Mouse (Mus musculus): ENCODE results near the gene Slc39a11.

Slc39a11 gene

DNA sequence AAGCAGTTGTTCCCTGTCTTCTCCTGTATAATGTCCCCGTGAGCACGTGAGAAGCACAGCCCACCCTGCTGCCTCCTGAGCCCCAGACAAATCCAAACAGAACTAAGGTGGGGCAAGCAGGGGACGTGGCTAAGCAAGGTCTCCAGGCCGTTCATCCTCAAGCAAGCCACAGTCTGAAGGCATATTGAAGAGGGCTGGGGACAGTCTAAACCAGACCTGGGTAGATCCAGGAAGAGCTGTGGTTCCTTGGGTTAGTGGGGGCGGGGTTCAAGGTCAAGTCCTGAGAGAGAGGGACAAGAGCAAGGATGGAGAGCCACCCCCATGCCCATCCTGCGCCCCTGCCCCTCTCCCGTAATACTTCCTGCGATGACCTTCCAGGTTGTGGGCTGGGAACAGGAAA, 452.3 kb downstream of the Slc39a11 start:
- no peak for DNase-seq (ENCODE audit: low read depth, low spot score)

DNA sequence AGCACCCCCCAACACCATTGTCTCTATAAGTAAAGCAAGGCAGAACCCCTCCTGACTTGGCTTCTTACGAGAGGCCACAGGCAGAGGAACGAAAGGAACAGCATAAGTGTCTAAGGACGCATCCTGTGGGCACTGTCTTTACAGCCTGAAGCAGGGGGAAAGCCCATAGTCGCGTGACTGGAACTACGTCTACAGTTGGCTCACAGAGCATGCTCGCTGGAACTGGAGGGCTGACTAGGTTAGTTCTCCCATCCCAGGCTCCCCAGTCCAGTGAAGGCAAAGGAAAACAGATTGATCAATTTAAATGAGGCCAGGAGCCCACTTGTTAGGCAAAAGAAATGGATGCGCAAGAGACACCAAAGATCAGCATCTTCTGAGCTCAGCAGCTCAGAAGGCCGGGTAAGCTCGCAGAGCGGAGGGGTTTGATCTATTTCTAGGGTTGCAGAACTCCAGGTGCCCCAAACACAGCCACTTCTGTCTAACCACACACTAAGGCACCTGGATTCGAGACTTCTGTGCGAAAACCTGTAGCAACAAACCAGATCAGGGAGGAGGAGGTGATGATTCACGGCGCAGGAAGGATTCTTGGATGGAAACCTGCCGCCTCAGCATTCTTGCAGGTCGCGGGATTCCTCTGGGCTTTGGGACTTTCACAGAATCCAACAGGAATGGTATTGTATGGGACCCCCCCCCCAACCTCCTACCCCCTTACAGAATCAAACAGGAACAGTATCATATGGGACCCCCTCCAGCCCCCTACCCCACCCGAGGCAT, 453.5 kb downstream of the Slc39a11 start:
- no peak for DNase-seq (ENCODE audit: low read depth, low spot score)
